Mouse (Mus musculus): ENCODE measurements around the gene Sbk2. TPM values are rescaled to one million over a fixed set of nuclear protein-coding genes. Genes with fewer than 3 reads are reported as not detected.
"Not testable (repeated sequence)": the region's sequence is repeated elsewhere in the genome, so short reads cannot be mapped to it uniquely, and the experiment has no call there.

Sbk2 gene
- polyA plus RNA-seq (2012; ENCODE audit: insufficient read depth, insufficient read length, missing spikeins): 0.58 TPM in 1 of 2 replicates, not detected in the other

- H3K27ac ChIP-seq (ENCODE audit: insufficient read depth, low read depth, low read length): no peak within 1 kb of the TSS
- no peak within 1 kb of the TSS for H3K4me3 ChIP-seq (ENCODE audit: insufficient read depth, low read length)
- TF ChIP-seq POLR2A (IDR thresholded peaks at IDR 0.05; ENCODE audit: borderline replicate concordance, low read depth, low read length) (no peak), CTCF (IDR thresholded peaks at IDR 0.05; ENCODE audit: low read depth, low read length) (peak; percentile 64)
- H3K4me1 ChIP-seq (ENCODE audit: control insufficient read depth, insufficient read depth, low read length): peaks cover 7% of the 10 kb centered on the region
Observed at GRCm38 (mm10) chr7:4964272-4964671, at the start of gene Sbk2. Sbk2 (minus strand) TSS chr7:4964406.

- 0 out of 2 replicates have a peak overlapping the region, but pooled peaks have one; percentile 4 for H3K27ac ChIP-seq (ENCODE audit: insufficient read depth, low read depth, low read length)
- no peak overlapping the region for H3K4me3 ChIP-seq (ENCODE audit: insufficient read depth, low read length)
- TF ChIP-seq CTCF (IDR thresholded peaks at IDR 0.05; ENCODE audit: low read depth, low read length) (no peak), POLR2A (IDR thresholded peaks at IDR 0.05; ENCODE audit: borderline replicate concordance, low read depth, low read length) (no peak)
- peaks cover 11% of the 10 kb centered on the region for H3K4me1 ChIP-seq (ENCODE audit: control insufficient read depth, insufficient read depth, low read length)
Observed at GRCm38 (mm10) chr7:5012681-5013513, 48.7 kb upstream of the Sbk2 start.

GRCm38 (mm10) chr7:5008229-5008628 is 44.0 kb upstream of the Sbk2 start:
- H3K4me1 ChIP-seq (ENCODE audit: control insufficient read depth, insufficient read depth, low read length): peaks cover 4% of the 10 kb centered on the region; the same call in 1 of the 2 replicates
- H3K4me3 ChIP-seq (ENCODE audit: insufficient read depth, low read length): no peak overlapping the region
- TF ChIP-seq CTCF (IDR thresholded peaks at IDR 0.05; ENCODE audit: low read depth, low read length): no peak
- TF ChIP-seq POLR2A (IDR thresholded peaks at IDR 0.05; ENCODE audit: borderline replicate concordance, low read depth, low read length): no peak
- no peak overlapping the region for H3K27ac ChIP-seq (ENCODE audit: insufficient read depth, low read depth, low read length)

GRCm38 (mm10) chr7:5002876-5003275 is 38.7 kb upstream of the Sbk2 start:
- H3K27ac ChIP-seq (ENCODE audit: insufficient read depth, low read depth, low read length); H3K4me1 ChIP-seq (ENCODE audit: control insufficient read depth, insufficient read depth, low read length); H3K4me3 ChIP-seq (ENCODE audit: insufficient read depth, low read length): not testable (repeated sequence)

- H3K27ac ChIP-seq (ENCODE audit: insufficient read depth, low read depth, low read length): no peak overlapping the region
- no peak overlapping the region for H3K4me3 ChIP-seq (ENCODE audit: insufficient read depth, low read length)
- TF ChIP-seq POLR2A (IDR thresholded peaks at IDR 0.05; ENCODE audit: borderline replicate concordance, low read depth, low read length) (no peak), CTCF (IDR thresholded peaks at IDR 0.05; ENCODE audit: low read depth, low read length) (no peak)
- peaks cover 5% of the 10 kb centered on the region; the same call in 1 of the 2 replicates for H3K4me1 ChIP-seq (ENCODE audit: control insufficient read depth, insufficient read depth, low read length)
Observed at GRCm38 (mm10) chr7:4999876-5000275, 35.7 kb upstream of the Sbk2 start.

GRCm38 (mm10) chr7:4996934-4997333 is 32.7 kb upstream of the Sbk2 start:
- TF ChIP-seq POLR2A (IDR thresholded peaks at IDR 0.05; ENCODE audit: borderline replicate concordance, low read depth, low read length) (no peak), CTCF (IDR thresholded peaks at IDR 0.05; ENCODE audit: low read depth, low read length) (no peak)
- H3K4me1 ChIP-seq (ENCODE audit: control insufficient read depth, insufficient read depth, low read length): peaks cover 5% of the 10 kb centered on the region; the same call in 1 of the 2 replicates
- no peak overlapping the region for H3K27ac ChIP-seq (ENCODE audit: insufficient read depth, low read depth, low read length)
- no peak overlapping the region for H3K4me3 ChIP-seq (ENCODE audit: insufficient read depth, low read length)

- TF ChIP-seq CTCF (IDR thresholded peaks at IDR 0.05; ENCODE audit: low read depth, low read length): no peak
- TF ChIP-seq POLR2A (IDR thresholded peaks at IDR 0.05; ENCODE audit: borderline replicate concordance, low read depth, low read length): no peak
Observed at GRCm38 (mm10) chr7:4996003-4996895, 32.0 kb upstream of the Sbk2 start, which contains the start of gene Zfp579. Zfp579 (minus strand) TSS chr7:4996158.

GRCm38 (mm10) chr7:4995268-4996002 is 31.2 kb upstream of the Sbk2 start:
- H3K4me1 ChIP-seq (ENCODE audit: control insufficient read depth, insufficient read depth, low read length): peaks cover 5% of the 10 kb centered on the region; the same call in 1 of the 2 replicates
- TF ChIP-seq CTCF (IDR thresholded peaks at IDR 0.05; ENCODE audit: low read depth, low read length): no peak
- TF ChIP-seq POLR2A (IDR thresholded peaks at IDR 0.05; ENCODE audit: borderline replicate concordance, low read depth, low read length): no peak
- H3K27ac ChIP-seq (ENCODE audit: insufficient read depth, low read depth, low read length): no peak overlapping the region
- H3K4me3 ChIP-seq (ENCODE audit: insufficient read depth, low read length): peak overlapping the region; percentile 88

More at GRCm38 (mm10) chr7:4996003-4996895, 32.0 kb upstream of the Sbk2 start, which contains the start of gene Zfp579:
- Histone ChIP-seq H3K4me3 (ENCODE audit: insufficient read depth, low read length) (peak within 1 kb of the TSS; percentile 88), H3K4me1 (ENCODE audit: control insufficient read depth, insufficient read depth, low read length) (peaks cover 5% of the 10 kb centered on the region; the same call in 1 of the 2 replicates), H3K27ac (ENCODE audit: insufficient read depth, low read depth, low read length) (no peak within 1 kb of the TSS)

All from bone marrow macrophage, adult 2 months (primary cell).